Mouse (Mus musculus) naive thymus-derived CD4-positive, alpha-beta T cell, adult 5 months (primary cell): ENCODE results near the gene Gm20792. TPM values are rescaled to one million over a fixed set of nuclear protein-coding genes. Genes with fewer than 3 reads are reported as not detected.

Experiments
- polyA plus RNA-seq: library from polyadenylated mRNA; unstranded; fragments of 100-300 nt; shearing (Covaris generic); gene quantifications from one replicate; pipeline ENCODE4 v1.2.1, GENCODE M21; 2017

Gm20792 gene
- polyA plus RNA-seq, result not detected

DNA sequence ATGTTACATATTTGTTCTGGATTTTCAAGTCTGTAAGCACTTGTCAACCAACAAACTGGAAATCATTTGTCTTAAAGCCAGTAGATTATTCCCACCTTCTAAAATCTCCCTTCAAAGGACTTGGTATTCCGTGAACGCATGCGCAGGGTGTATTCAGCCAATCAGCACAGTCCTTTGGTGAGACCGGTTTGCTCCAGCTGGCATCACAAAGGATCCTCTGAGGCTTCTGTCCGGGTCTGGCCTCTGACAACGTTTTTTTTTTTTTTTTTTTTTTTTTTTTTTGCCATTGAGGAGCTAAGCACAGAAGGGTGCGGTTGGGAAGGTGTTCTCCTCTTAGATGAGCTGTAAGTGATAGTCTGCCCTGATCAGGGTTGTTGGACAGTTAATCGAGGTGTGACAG is at the start of gene Gm20792:
Gm20792 (plus strand) TSS at position 301 of the 400 bp plus-strand sequence.

